Mouse (Mus musculus) kidney, postnatal 0 days (tissue): Measurements from ENCODE around the gene Sdhb. TPM values are rescaled to one million over a fixed set of nuclear protein-coding genes. Genes with fewer than 3 reads are reported as not detected.

Experiments
- ATAC-seq: fragments of 200-750 bp; cut with Nextera tagmentation; replicated peaks from 2 replicates; pipeline ENCODE4 v1.8.0; 2017; ENCODE audit warnings: low read depth, moderate number of reproducible peaks, moderate TSS enrichment, moderate library complexity; ENCODE audit not compliant: low FRiP score
- DNase-seq: peaks from one replicate; pipeline ENCODE4 v3.0.0-alpha.2; 2016; ENCODE audit warnings: low spot score
- H3K27ac ChIP-seq: fragments of 300-500 bp; sonication (generic); 2 replicates; pipeline ENCODE4 v1.5.1; 2014; ENCODE audit warnings: mild to moderate bottlenecking
- H3K27me3 ChIP-seq: fragments of 300-500 bp; sonication (generic); 2 replicates; pipeline ENCODE4 v1.6.1; 2014; ENCODE audit warnings: low read length, mixed read lengths; ENCODE audit not compliant: insufficient read depth
- H3K36me3 ChIP-seq: fragments of 300-500 bp; sonication (generic); 2 replicates; pipeline ENCODE4 v1.6.1; 2014; ENCODE audit warnings: low read length, mixed read lengths; ENCODE audit not compliant: insufficient read depth
- H3K4me1 ChIP-seq: fragments of 300-500 bp; sonication (generic); replicated peaks from 2 replicates; pipeline ENCODE4 v1.6.1; 2014; ENCODE audit warnings: antibody characterized with exemption, low read length, mixed read lengths; ENCODE audit not compliant: insufficient read depth
- H3K4me2 ChIP-seq: fragments of 300-500 bp; sonication (generic); 2 replicates; pipeline ENCODE4 v1.6.1; 2014; ENCODE audit warnings: mild to moderate bottlenecking, low read length, moderate library complexity, mixed read lengths
- H3K4me3 ChIP-seq: fragments of 300-500 bp; sonication (generic); replicated peaks from 2 replicates; pipeline ENCODE4 v1.5.1; 2014; ENCODE audit warnings: low read depth, low read length
- H3K9ac ChIP-seq: fragments of 300-500 bp; sonication (generic); 2 replicates; pipeline ENCODE4 v1.6.1; 2014; ENCODE audit warnings: low read depth, low read length
- H3K9me3 ChIP-seq: fragments of 300-500 bp; sonication (generic); replicated peaks from 2 replicates; pipeline ENCODE4 v1.6.1; 2016; ENCODE audit warnings: low read length, inconsistent platforms, mixed read lengths
- CTCF ChIP-seq: IDR thresholded peaks from 2 replicates; pipeline ENCODE4 v1.5.1; 2016; ENCODE audit warnings: antibody characterized with exemption, low read depth, mild to moderate bottlenecking, moderate library complexity
- WGBS: fragments of 180-500 bp; shearing (Covaris S2); extraction: QIAGEN DNeasy Blood & Tissue Kit; methylation state at CpG from one replicate; pipeline ENCODE4 v1.1.7; 2014; 5-methylcytosine and 5-hydroxymethylcytosine counted together
- polyA plus RNA-seq: library from polyadenylated mRNA; unstranded; fragments of >200 nt; fragmentation: Nextera tagmentation; extraction: Ambion mirVana; gene quantifications from 2 replicates; pipeline ENCODE4 v1.2.1, GENCODE M21; 2015

Sdhb gene
- polyA plus RNA-seq, 1 experiment from 2014 or later = 674 TPM

DNA sequence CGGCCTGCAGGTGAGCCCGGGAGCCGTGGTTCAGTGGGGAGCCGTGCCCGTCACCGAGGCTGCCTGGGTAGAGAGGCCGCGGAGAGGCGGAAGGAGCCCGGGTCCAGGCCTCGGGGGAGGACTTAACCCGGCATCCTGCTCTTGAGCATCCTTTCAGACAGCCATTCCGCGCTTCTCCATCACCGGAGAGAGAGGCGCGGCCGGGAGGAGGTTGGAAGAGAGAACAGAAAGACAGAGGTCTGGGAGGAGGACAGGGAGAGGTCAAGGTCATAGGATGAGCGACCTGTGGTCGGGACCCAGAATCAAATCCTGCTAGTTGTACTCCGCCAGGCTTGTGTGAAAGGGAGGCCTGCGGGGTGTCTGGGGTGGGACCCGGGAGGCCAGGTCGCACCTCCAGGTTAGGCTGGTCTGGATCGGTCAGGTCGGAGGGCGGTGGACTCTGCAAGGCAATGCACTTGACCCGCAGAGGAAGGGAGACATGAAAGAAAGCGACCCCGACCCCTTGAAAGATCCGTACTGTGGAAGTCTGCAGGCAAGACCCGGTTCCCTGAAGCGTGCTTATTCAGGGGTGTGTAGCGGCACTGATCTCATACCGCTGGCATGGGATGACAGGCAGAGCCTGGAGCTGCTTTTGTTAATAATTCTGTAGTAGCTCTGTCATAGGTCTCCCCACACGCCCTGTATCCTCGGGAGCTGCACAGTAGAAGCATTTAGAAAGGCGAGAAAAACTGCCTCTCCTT is 634 bp downstream of the Sdhb start:
- Histone ChIP-seq H3K27me3 (no peaks in the 10 kb centered on the region), H3K4me1 (peaks cover 9% of the 10 kb centered on the region), H3K4me3 (peak overlapping the region; percentile 84), H3K36me3 (peaks cover 4% of the 10 kb centered on the region; the same call in 1 of the 2 replicates), H3K4me2 (peak overlapping the region; percentile 90), H3K27ac (peak overlapping the region; percentile 89), H3K9me3 (no peaks in the 10 kb centered on the region), H3K9ac (peak overlapping the region; percentile 94)
- WGBS = under 1% methylated on average over 38 of the region's 38 CpGs
- TF ChIP-seq CTCF = no peak
- no peak for DNase-seq
- no peak for ATAC-seq

DNA sequence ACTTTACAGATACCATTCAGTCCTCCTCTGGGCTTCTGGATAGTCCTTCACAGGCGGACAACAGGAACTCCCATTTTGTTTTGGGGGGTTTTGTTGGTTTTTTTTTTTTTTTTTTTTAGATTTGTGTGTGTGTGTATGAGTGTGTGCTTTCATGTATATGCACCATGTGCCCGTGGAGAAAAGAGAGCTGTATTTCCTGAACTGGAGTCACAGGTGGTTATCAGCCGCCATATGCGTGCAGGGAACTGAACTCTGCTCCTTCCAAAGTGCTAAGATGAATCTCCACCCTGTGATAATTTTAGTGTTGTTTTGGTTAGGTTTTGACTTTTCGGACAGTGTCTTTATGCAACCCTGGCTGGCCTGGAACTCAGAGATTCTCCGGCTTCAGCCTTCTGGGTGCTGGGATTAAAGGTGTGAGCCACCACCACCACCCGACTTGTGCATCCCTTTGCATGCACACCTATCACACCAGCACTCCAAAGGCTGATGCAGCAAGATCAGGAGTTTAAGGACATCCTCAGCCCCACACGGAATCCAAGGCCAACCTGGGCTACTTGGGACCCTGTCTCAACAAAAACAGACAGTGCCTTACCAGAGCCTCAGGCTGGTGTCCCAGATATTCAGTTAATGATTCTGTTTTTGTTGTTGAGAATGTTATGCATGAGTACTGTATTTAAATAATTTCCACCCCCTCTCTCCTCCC is 1.4 kb downstream of the Sdhb start:
- peak overlapping the region; percentile 89 for H3K27ac ChIP-seq
- WGBS = 66% methylated on average over 8 of the region's 8 CpGs

DNA sequence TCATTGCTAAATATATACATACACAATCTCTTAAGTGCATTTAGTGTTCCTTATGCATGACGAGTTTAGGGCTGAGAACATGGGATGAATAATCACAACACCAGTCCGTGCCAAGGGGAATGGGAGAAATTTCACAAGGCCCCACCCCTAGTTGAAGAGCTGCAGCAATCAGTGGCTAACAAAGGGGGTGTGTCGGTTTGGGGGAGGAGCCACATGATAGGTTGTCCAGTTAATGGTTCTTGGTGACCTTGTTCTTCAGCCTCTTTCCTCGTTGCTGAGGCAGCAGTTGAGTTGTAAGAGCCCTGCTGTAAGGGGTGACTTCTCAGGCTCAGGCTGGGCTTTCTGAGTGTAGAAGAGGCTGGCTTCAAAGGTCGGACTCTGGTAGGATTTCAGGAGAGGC is 1.9 kb downstream of the Sdhb start:
- H3K36me3 ChIP-seq = peaks cover 15% of the 10 kb centered on the region; the same call in 1 of the 2 replicates
- 15% methylated on average over 5 of the region's 5 CpGs for WGBS
- peaks cover 9% of the 10 kb centered on the region for H3K4me1 ChIP-seq
- no peak overlapping the region for H3K9ac ChIP-seq
- H3K27me3 ChIP-seq = no peaks in the 10 kb centered on the region
- DNase-seq (peak; percentile 83), ATAC-seq (peak; percentile 45)
- no peaks in the 10 kb centered on the region for H3K9me3 ChIP-seq
- peak overlapping the region; percentile 90; the same call in 1 of the 2 replicates for H3K4me2 ChIP-seq
- TF ChIP-seq CTCF = no peak
- H3K4me3 ChIP-seq = no peak overlapping the region
- H3K27ac ChIP-seq = peak overlapping the region; percentile 83

More for the DNA sequence above, 1.4 kb downstream of the Sdhb start:
- peaks cover 9% of the 10 kb centered on the region for H3K4me1 ChIP-seq
- H3K9ac ChIP-seq = peak overlapping the region; percentile 94
- H3K4me2 ChIP-seq = peak overlapping the region; percentile 90
- no peaks in the 10 kb centered on the region for H3K27me3 ChIP-seq
- no peak for TF ChIP-seq CTCF
- DNase-seq = no peak
- peaks cover 10% of the 10 kb centered on the region; the same call in 1 of the 2 replicates for H3K36me3 ChIP-seq
- H3K9me3 ChIP-seq = no peaks in the 10 kb centered on the region
- H3K4me3 ChIP-seq = peak overlapping the region; percentile 84
- ATAC-seq = no peak

DNA sequence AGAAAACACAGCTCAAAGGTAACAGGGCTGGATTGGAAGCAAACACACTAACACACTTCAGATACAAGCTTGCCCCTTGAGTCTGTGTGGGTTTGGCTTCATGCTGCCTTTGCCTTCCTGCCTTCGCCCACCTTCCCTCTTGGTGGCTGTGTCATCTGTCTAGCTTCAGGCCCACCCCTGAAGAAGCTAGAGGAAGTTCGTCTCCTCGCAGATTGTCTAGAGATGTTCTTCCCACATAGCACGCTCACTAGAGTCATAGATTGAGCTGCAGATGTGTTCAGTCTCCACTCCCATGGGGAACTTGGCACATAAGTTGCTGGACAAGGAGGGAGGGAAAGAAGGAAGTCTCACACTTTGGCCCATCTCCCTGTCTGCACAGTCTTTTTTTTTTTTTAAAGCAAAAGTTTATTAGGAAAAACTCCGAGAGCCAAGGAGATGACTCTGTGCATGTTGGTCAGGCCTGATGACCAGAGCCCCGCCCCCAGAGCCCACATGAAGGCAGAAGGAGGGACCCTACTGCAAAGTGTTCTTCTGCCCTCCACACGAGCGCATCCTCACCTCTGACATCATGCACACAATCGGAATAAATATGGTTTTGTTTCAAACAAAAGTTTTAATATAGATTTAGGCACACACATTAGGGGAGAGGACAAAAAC is 3.1 kb downstream of the Sdhb start:
- Histone ChIP-seq H3K36me3 (peaks cover 19% of the 10 kb centered on the region; the same call in 1 of the 2 replicates), H3K27me3 (no peaks in the 10 kb centered on the region), H3K27ac (peak overlapping the region; percentile 83), H3K4me3 (no peak overlapping the region), H3K4me1 (peaks cover 9% of the 10 kb centered on the region), H3K9me3 (no peaks in the 10 kb centered on the region), H3K4me2 (no peak overlapping the region), H3K9ac (no peak overlapping the region)
- DNase-seq = no peak
- no peak for TF ChIP-seq CTCF
- ATAC-seq = no peak
- 77% methylated on average over 9 of the region's 9 CpGs for WGBS

DNA sequence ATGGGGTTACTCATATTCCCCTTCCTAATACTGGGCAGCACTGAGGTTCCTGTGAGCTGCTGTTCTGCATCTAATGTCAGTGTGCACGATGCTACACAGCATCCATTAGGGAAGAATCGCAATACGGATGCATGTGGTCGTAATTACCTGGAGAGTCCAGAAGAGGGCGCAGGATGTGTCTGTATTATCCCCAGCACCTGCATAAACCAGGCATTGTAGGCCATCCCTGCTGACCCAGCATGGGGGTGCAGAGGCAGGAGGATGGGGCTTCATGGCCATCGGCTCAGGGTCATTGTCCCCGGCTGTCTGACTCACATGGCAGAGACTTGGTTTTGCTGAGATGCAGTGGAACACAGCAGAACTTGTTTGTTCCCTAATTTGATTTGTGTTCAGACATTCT is 3.6 kb downstream of the Sdhb start:
- DNase-seq = peak; percentile 88
- Histone ChIP-seq H3K4me2 (no peak overlapping the region), H3K4me1 (peaks cover 9% of the 10 kb centered on the region), H3K27ac (peak overlapping the region; percentile 83; the same call in 1 of the 2 replicates), H3K9ac (no peak overlapping the region), H3K36me3 (peaks cover 19% of the 10 kb centered on the region; the same call in 1 of the 2 replicates), H3K9me3 (no peaks in the 10 kb centered on the region), H3K27me3 (no peaks in the 10 kb centered on the region), H3K4me3 (no peak overlapping the region)
- no peak for ATAC-seq
- peak; percentile 89 for TF ChIP-seq CTCF
- WGBS = 17% methylated on average over 7 of the region's 7 CpGs

DNA sequence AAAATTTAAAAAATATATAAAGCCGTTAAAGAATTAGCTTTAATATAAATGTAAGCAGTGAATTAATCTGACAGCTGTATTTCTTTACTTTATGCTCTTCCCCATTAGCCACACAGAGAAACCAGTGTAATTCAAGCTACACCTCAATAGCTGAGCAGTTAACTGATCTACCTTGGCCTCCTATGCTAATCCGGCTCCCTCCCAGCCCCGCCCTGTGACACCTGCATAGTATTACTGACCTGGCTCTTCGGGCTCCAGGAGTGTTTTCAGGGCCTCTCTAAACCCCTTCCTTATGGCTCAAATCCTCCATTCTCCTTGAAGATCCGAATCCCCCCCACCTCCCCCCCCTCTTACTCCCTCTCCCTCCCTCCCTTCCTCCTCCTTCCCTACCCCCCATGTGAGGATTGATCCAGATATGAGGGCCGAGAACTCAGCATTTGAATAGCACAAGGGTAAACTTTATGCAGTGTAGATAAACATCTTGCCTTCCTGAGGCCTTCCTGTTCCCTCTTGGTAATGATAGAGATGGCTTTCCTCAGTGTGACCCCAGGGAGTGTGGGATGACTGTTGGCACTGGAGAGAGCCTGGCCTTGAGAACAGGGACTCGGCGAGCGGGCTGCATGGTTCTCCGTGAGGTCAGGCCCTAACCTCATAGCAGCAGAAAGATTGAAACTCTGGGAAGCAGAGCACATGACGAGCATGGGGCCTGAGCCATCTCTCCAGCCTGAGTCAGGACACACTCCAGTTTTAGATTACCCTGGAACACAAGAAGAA is 6.6 kb downstream of the Sdhb start:
- peaks cover 3% of the 10 kb centered on the region; the same call in 1 of the 2 replicates for H3K4me1 ChIP-seq
- no peak for TF ChIP-seq CTCF
- H3K27ac ChIP-seq = no peak overlapping the region
- no peak overlapping the region for H3K4me3 ChIP-seq
- 75% methylated on average over 11 of the region's 11 CpGs for WGBS
- H3K27me3 ChIP-seq = no peaks in the 10 kb centered on the region
- DNase-seq (no peak), ATAC-seq (no peak)
- H3K9ac ChIP-seq = no peak overlapping the region
- peaks cover 40% of the 10 kb centered on the region; the same call in 1 of the 2 replicates for H3K36me3 ChIP-seq
- H3K9me3 ChIP-seq = no peaks in the 10 kb centered on the region
- H3K4me2 ChIP-seq = no peak overlapping the region
